Mouse (Mus musculus): ENCODE data around the gene AC109138.7. TPM values are rescaled to one million over a fixed set of nuclear protein-coding genes. Genes with fewer than 3 reads are reported as not detected.
A peak's percentile ranks its signal among the peaks of the same experiment; 100 is the strongest.

The AC109138.7 gene
- polyA plus RNA-seq, 1 experiment: not detected

DNA sequence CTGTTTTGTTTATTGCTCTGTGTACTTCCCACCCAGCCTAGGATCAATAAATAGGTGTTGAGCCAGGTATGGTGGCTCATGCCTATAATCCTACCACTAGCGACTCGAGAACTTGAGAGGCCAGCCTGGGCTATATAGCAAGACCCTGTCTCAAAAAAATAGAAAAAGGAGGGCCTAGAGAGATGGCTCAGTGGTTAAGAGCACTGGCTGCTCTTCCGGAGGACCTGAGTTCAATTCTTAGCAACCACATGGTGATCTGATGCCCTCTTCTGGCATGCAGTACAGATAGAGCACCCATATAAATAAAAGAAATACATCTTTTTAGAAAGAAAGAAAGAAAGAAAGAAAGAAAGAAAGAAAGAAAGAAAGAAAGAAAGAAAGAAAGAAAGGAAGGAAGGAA, 11.0 kb upstream of the AC109138.7 start:
- peaks cover 7% of the 10 kb centered on the region; the same call in 1 of the 2 replicates for H3K4me1 ChIP-seq (ENCODE audit: control insufficient read depth, insufficient read depth, insufficient read length, low read length)
- H3K4me3 ChIP-seq (ENCODE audit: insufficient read depth, low read depth, low read length): no peak overlapping the region
- no peak overlapping the region for H3K27ac ChIP-seq (replicated peaks; ENCODE audit: low read depth, low read length)

DNA sequence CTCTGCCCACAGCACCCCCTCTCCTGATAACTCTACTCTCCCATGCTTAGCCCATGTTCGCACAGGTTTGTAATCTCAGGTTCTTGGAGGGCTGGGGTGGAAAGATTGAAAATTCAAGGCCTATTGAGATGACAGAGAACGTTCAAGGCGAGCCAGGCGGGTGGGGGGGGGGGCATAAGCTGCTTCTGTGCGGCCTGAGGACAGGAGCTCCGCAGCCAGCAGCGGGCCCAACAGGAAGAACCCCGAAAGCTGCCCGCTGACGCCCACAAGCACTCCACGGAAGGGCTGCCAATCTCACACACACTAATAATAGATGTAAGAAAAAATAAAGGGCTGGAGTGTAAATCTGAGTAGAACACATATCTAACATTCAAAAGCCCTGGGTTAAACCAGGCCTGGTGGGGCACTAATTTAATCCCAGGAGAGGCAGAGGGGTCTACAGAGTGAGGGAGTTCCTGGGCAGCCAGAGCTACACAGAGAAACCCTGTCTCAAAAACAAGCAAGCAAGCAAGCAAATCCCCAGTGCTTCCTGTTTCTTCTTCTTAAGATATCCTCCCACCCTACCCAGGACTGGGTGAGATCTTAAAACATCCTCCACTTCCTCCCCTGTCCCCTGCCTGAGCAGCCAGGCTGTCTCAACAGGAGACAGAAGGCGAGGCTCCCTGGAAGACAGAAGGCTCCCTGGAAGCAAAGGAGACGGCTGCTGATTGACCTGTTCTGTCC, 10.4 kb upstream of the AC109138.7 start:
- H3K4me3 ChIP-seq (ENCODE audit: insufficient read depth, low read depth, low read length): no peak overlapping the region
- H3K27ac ChIP-seq (replicated peaks; ENCODE audit: low read depth, low read length): no peak overlapping the region
- H3K4me1 ChIP-seq (ENCODE audit: control insufficient read depth, insufficient read depth, insufficient read length, low read length): peaks cover 7% of the 10 kb centered on the region; the same call in 1 of the 2 replicates

DNA sequence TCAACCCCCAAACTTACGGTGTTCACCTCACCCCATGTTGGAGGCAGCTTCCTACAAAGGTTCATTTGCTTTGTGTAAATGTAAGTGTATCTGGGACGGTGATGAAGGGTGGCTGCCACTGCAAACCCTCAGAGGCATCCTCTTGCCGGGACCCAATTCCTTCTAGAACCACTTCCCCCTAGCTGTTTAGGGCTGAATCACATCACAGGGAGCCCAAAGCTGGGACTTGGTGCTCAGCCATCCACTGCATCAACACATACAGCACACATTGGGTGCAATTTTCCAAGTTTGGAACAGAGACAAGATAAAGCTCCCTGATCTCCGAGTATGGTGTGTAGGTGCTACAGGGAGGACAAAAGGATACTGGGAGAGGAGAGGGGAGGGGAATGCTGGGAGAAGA, 9.3 kb upstream of the AC109138.7 start:
- Histone ChIP-seq H3K4me1 (ENCODE audit: control insufficient read depth, insufficient read depth, insufficient read length, low read length) (peaks cover 7% of the 10 kb centered on the region; the same call in 1 of the 2 replicates), H3K27ac (replicated peaks; ENCODE audit: low read depth, low read length) (no peak overlapping the region), H3K4me3 (ENCODE audit: insufficient read depth, low read depth, low read length) (no peak overlapping the region)

DNA sequence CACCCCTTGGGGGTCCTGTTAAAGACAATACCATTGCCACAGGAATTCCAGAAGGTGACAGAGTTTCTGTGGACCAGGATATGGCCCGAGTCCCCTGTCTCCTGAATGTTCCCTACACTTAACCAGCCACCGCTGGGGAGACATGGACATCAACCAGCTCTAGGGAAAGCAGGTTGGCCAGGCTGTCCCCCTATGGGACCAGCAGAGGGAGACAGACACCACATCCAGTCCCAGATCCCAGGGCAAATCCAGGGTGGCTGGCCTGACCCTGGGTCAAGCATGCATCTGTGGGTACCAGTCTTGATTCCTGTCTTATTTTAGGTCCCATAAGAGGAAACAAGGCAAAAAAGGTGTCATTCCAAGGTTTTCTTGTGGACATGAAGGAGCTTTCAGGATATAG, 7.2 kb upstream of the AC109138.7 start:
- Histone ChIP-seq H3K27ac (replicated peaks; ENCODE audit: low read depth, low read length) (no peak overlapping the region), H3K4me1 (ENCODE audit: control insufficient read depth, insufficient read depth, insufficient read length, low read length) (no peaks in the 10 kb centered on the region), H3K4me3 (ENCODE audit: insufficient read depth, low read depth, low read length) (no peak overlapping the region)

DNA sequence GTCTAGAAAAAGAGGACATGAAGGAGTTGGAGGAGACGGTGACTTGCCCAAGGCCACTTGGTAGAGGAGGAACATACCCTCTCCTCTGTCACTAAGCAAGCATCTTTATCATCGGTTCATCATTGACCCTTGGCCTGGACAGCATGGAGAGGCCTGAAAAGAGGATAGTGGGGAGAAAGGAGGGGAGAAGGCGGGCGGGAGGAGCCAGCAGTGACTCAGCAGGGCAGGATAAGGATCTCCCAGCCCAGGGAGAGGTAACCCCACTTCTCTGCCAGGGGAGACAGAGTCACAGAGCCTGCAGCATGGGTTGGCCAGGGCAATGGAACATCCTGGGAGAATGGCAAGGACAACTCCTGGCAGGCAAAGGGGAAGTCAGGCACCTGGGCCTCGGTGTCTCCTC, 5.6 kb upstream of the AC109138.7 start:
- Histone ChIP-seq H3K4me1 (ENCODE audit: control insufficient read depth, insufficient read depth, insufficient read length, low read length) (no peaks in the 10 kb centered on the region), H3K4me3 (ENCODE audit: insufficient read depth, low read depth, low read length) (no peak overlapping the region), H3K27ac (replicated peaks; ENCODE audit: low read depth, low read length) (no peak overlapping the region)

DNA sequence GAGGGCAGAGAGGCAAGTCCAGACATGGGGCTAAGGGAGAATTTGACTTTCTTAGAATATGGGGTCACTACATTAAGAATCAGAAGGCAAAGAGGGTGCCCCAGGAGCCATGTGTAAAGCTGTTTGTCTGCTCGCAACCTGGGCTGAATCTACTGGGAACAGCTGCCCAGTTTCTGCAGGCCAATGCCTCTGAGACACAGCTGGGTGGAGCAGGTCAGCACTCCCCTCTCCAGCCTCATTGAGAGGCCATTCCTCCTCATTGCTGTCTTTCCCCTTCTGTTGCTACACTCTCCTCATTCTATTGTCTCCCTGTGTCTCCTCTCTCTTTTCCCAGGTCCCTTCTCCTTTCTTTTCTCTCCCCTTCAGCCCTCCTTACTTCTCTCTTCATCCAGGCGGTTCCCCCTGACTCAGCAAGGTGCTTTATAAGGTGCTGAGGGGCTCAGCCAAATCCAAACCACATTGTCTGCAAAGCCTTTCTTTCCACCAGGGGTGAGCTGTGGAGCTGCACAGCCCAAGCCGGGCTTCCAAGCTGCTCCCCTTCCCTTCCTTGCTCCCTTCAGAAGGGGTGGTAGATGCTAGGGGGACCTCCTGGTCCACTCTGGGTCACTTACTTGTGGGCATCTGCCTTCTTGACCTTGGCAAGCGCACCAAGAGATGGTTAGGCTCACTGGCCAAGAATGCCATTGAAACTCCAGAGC, 2.1 kb upstream of the AC109138.7 start:
- no peak overlapping the region for H3K27ac ChIP-seq (replicated peaks; ENCODE audit: low read depth, low read length)
- no peaks in the 10 kb centered on the region for H3K4me1 ChIP-seq (ENCODE audit: control insufficient read depth, insufficient read depth, insufficient read length, low read length)
- no peak overlapping the region for H3K4me3 ChIP-seq (ENCODE audit: insufficient read depth, low read depth, low read length)

DNA sequence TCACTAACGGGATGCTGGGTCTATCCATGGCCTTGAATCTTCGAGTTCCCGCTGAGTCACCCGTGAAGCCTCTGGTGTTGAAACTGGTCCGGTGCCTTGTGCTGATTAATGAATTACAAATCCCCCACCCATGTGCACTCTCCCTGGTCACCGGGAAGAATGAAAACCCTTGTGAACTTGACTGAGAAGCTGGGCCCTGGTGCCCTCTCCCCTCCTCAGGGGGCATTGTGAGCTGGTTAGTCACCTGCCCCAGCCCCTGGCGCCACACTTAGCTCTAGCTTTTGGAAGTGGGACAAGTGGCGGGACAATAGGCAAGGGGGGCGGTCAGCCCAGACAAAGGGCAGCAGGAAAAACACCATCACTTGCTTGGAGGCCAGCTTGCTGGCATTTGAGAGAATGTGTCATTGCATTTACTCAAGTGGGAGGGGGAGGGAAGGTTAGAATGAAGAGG, 608 bp upstream of the AC109138.7 start:
- Histone ChIP-seq H3K27ac (replicated peaks; ENCODE audit: low read depth, low read length) (no peak overlapping the region), H3K4me3 (ENCODE audit: insufficient read depth, low read depth, low read length) (peak overlapping the region; percentile 85)

DNA sequence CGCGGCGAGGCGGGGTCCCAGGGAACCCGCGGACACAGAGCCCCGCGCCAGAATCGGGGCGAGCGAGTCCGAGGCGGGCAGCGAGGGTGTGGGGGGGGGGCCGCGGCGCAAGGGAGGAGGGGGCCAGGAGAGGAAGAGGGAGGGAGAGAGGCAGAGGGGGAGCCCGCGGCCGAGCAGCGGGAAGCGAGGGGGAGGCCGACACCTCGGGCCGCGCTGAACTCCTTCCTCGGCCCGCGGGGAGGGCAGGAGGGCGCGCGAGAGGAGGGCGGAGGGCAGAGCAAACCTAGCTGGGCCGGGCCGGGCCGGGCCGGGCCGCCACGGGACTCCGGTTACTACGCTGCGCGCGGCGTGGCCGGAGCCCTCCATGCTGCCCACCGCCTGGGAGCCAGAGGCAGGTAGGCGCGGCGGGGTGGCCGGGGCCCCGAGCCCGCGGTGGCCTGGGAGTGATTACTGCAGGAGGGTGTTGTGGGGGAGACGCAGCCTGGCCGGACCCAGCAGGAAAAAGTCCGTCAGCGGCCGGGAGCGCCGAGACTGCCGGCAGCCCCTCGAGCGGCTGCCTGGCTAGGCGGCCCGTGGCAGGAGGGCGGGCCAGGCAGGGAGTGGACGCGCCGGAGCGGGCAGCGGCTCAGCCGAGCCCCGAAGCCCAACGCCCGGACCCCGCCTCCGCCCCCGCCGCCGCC, 754 bp downstream of the AC109138.7 start:
- Histone ChIP-seq H3K4me3 (ENCODE audit: insufficient read depth, low read depth, low read length) (peak overlapping the region; percentile 85), H3K27ac (replicated peaks; ENCODE audit: low read depth, low read length) (no peak overlapping the region), H3K4me1 (ENCODE audit: control insufficient read depth, insufficient read depth, insufficient read length, low read length) (no peaks in the 10 kb centered on the region)

More for the DNA sequence above, 608 bp upstream of the AC109138.7 start:
- H3K4me1 ChIP-seq (ENCODE audit: control insufficient read depth, insufficient read depth, insufficient read length, low read length): no peaks in the 10 kb centered on the region

DNA sequence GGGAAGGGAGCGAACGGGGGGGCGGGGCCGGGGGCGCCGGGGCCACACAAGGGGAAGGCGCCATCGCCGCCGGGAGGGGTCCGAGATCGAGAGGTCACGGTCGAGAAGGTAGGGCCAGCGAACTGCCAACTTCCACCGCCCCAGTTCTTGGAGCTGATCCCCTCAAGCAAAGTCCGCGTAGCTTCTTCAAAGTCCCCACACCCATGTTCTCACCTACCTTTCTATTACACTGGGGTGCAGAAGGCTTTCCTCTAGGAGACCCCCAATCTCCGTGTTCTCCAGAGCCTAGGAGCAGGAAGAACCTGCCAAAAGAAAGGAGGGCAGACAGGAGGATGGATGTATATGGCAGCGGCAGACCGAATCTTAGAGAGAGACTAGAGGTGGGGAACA, 1.3 kb downstream of the AC109138.7 start:
- H3K4me3 ChIP-seq (ENCODE audit: insufficient read depth, low read depth, low read length): peak overlapping the region; percentile 55
- H3K27ac ChIP-seq (replicated peaks; ENCODE audit: low read depth, low read length): no peak overlapping the region
- no peaks in the 10 kb centered on the region for H3K4me1 ChIP-seq (ENCODE audit: control insufficient read depth, insufficient read depth, insufficient read length, low read length)

DNA sequence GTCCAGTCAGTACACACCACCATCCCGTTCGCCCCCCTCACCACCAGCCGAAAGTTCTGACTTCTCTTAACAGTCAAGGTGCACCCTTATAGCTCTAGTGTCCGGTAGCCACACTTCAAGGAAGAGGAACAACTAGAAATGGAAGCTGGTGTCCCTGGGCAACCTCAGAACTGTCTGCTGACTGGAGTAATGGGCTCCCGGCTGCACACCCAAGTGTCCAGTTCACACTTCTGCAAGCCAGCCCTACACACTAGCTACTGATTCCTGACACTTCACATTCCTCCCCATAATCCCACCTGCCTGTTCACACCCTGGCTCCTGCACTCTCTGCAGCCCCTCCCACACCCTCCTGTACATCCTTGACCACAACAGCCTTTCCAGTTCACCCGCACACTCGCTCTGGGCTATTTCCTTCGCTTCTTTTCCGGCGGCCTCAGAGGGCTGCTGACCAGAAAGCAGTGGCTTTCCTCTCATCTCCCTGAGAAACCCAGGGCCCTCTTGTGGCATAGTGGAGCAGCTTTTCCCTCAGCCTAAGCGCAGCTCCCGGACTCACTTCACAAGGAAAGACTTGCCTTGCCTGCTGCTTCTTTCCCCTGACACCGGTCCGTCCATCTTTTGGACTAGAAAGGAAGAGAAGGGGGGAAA, 2.0 kb downstream of the AC109138.7 start:
- H3K4me3 ChIP-seq (ENCODE audit: insufficient read depth, low read depth, low read length): 0 out of 2 replicates have a peak overlapping the region, but pooled peaks have one; percentile 4

DNA sequence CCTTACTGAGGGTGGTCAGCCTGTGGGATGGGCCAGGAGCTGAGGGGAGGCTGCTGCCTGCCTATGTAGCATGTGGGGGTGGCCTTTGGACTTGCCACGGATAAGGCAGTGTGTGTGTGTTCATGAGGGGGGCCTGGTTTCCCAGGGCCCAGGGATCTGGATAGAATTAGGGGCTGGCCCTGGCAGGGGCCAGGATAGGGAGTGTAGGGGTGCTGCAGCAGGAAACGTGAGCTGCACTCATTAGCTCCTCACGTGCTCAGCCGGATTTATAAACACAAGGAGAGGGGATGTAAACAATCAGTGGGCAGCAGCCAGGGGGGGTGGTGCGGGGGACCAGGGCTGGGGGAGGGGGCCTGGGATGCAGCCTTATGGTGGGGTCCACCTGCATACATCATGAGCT, 3.0 kb downstream of the AC109138.7 start:
- Histone ChIP-seq H3K4me1 (ENCODE audit: control insufficient read depth, insufficient read depth, insufficient read length, low read length) (peaks cover 4% of the 10 kb centered on the region; the same call in 1 of the 2 replicates), H3K27ac (replicated peaks; ENCODE audit: low read depth, low read length) (no peak overlapping the region), H3K4me3 (ENCODE audit: insufficient read depth, low read depth, low read length) (no peak overlapping the region)

More for the DNA sequence above, 2.0 kb downstream of the AC109138.7 start:
- H3K4me1 ChIP-seq (ENCODE audit: control insufficient read depth, insufficient read depth, insufficient read length, low read length): peaks cover 4% of the 10 kb centered on the region; the same call in 1 of the 2 replicates
- H3K27ac ChIP-seq (replicated peaks; ENCODE audit: low read depth, low read length): no peak overlapping the region

DNA sequence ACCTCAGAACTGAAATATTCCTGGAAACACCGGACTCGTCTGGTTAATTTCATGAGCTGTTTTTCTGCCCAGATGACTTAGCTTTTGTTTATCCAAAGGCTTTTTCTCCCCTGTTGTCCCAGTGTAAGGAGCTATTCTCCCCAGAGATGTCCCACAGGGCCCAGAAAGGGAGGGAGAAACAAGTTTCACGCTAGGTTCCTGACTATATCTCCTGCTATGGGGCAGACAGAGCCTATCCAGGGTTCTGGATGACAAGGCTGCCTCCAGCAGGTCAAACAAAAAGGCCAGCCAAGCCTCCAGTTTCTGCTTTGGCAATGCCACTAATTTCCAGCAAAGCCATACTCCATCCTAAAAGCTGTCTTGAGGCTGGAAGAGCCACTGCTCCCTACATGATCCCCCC, 3.7 kb downstream of the AC109138.7 start:
- Histone ChIP-seq H3K4me1 (ENCODE audit: control insufficient read depth, insufficient read depth, insufficient read length, low read length) (peaks cover 4% of the 10 kb centered on the region; the same call in 1 of the 2 replicates), H3K27ac (replicated peaks; ENCODE audit: low read depth, low read length) (no peak overlapping the region), H3K4me3 (ENCODE audit: insufficient read depth, low read depth, low read length) (no peak overlapping the region)

DNA sequence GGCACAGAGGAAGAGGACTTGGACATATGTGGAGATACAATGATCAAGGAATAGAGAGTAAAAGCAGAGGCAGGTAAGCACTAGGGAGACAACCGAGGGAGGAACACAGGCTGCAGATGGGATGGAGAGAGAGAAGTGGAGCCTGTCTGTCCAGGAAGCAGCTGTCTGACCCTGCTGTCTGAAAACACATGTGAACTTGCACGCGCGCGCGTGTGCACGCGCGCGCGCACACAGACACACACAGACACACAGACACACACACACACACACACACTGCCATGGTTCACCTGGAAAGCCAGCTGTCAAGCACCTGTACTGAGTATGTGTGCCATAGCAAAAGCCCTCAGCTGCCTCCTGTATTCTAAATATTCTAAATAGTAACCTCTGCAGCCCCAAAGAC, 4.1 kb downstream of the AC109138.7 start:
- H3K4me3 ChIP-seq (ENCODE audit: insufficient read depth, low read depth, low read length): no peak overlapping the region
- peaks cover 4% of the 10 kb centered on the region; the same call in 1 of the 2 replicates for H3K4me1 ChIP-seq (ENCODE audit: control insufficient read depth, insufficient read depth, insufficient read length, low read length)
- H3K27ac ChIP-seq (replicated peaks; ENCODE audit: low read depth, low read length): no peak overlapping the region

DNA sequence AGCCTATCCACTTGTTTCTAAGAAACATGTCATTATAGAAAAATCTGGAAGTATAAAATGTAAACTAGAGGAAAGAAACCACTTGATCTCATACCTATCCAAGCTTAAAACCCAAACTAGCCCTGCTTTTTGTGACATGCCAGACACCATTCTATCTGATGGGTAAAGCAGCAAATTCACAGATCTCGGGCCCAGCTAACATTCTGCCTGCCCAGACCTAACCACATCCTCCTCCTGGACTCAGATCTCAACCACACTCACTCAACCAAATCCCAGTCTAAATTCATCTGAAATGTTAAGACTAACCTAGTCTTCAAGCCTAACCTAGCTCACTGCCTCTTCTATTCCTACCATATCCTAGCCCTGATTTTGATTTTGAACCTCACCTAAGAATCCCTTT, 4.6 kb downstream of the AC109138.7 start:
- Histone ChIP-seq H3K4me3 (ENCODE audit: insufficient read depth, low read depth, low read length) (no peak overlapping the region), H3K4me1 (ENCODE audit: control insufficient read depth, insufficient read depth, insufficient read length, low read length) (peaks cover 4% of the 10 kb centered on the region; the same call in 1 of the 2 replicates), H3K27ac (replicated peaks; ENCODE audit: low read depth, low read length) (no peak overlapping the region)

DNA sequence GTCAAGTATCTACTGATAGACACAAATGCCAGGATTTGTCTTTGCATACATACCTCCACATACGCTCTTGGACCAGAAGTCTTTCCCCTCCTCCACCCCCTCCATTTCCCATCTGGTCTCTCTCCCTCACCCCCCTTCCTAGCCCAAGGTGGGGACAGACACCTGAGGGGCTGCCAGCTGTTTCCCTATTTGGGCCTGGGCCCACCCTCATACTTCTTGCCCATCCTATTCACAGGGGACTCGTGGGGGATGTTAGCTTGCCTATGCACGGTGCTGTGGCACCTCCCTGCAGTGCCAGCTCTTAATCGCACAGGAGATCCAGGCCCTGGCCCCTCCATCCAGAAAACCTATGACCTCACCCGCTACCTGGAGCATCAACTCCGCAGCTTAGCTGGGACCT, 5.8 kb downstream of the AC109138.7 start:
- H3K4me1 ChIP-seq (ENCODE audit: control insufficient read depth, insufficient read depth, insufficient read length, low read length): peaks cover 4% of the 10 kb centered on the region; the same call in 1 of the 2 replicates
- no peak overlapping the region for H3K27ac ChIP-seq (replicated peaks; ENCODE audit: low read depth, low read length)
- no peak overlapping the region for H3K4me3 ChIP-seq (ENCODE audit: insufficient read depth, low read depth, low read length)
